Mouse (Mus musculus) ES-E14 (cell line): ENCODE data around the gene Olfr223.

Experiments used
- CHD2 ChIP-seq: IDR thresholded peaks from 2 replicates; pipeline ENCODE4 v1.6.1; 2014; ENCODE audit warnings: mild to moderate bottlenecking, low read depth, low read length, inconsistent platforms
- HCFC1 ChIP-seq: IDR thresholded peaks from 2 replicates; pipeline ENCODE4 v1.6.1; 2012; ENCODE audit warnings: low read length, inconsistent platforms, borderline replicate concordance; ENCODE audit not compliant: insufficient read depth
- MAFK ChIP-seq: IDR thresholded peaks from 2 replicates; pipeline ENCODE4 v1.6.1; 2014; ENCODE audit warnings: mild to moderate bottlenecking, low read depth, low read length, inconsistent platforms; ENCODE audit not compliant: insufficient read depth
- ZC3H11A ChIP-seq: IDR thresholded peaks from 2 replicates; pipeline ENCODE4 v1.6.1; 2012; ENCODE audit warnings: low read depth, mild to moderate bottlenecking, inconsistent platforms, low read length, borderline replicate concordance

GRCm38 (mm10) chr11:59629871-59630270 lies 36.8 kb upstream of the Olfr223 start:
- TF ChIP-seq HCFC1, result no peak
- no peak for TF ChIP-seq MAFK
- TF ChIP-seq CHD2, result no peak
- TF ChIP-seq ZC3H11A, result no peak
